Mouse (Mus musculus) erythroblast, adult 5-6 weeks (primary cell): ENCODE data around the gene Dennd4b. TPM values are rescaled to one million over a fixed set of nuclear protein-coding genes. Genes with fewer than 3 reads are reported as not detected.
"Not testable (repeated sequence)": the region's sequence is repeated elsewhere in the genome, so short reads cannot be mapped to it uniquely, and the experiment has no call there.

ENCODE experiments used
- ATAC-seq: replicated peaks from 2 replicates; pipeline ENCODE4 v1.8.0; 2016; ENCODE audit warnings: moderate number of reproducible peaks, mild to moderate bottlenecking, moderate TSS enrichment, inconsistent platforms; ENCODE audit not compliant: poor library complexity, low FRiP score, severe bottlenecking
- total RNA-seq, 2 experiments: library from RNA; stranded (forward) in 1 of 2; stranded (reverse) in 1 of 2; fragments of 150-400 nt in 1 of 2; fragments of 200-764, 138-1000 nt in 1 of 2; gene quantifications; 2 replicates each; pipeline versions ENCODE4 v1.2.3 to v1.2.4; 2015 to 2017; ENCODE audit warnings: low replicate concordance in 2 of 2

Dennd4b gene
- total RNA-seq, 2 experiments from 2014 or later: 6.1 to 18.4 TPM

- ATAC-seq: no peak
Measured at GRCm38 (mm10) chr3:90275286-90275685, 10.3 kb downstream of the Dennd4b start.

GRCm38 (mm10) chr3:90276858-90277257 lies 11.9 kb downstream of the Dennd4b start:
- ATAC-seq: no peak

- no peak for ATAC-seq
Measured at GRCm38 (mm10) chr3:90277793-90278192, 12.8 kb downstream of the Dennd4b start.

- no peak for ATAC-seq
Measured at GRCm38 (mm10) chr3:90278211-90278610, 13.2 kb downstream of the Dennd4b start.

- no peak for ATAC-seq
Measured at GRCm38 (mm10) chr3:90279216-90279615, 14.2 kb downstream of the Dennd4b start.

- no peak for ATAC-seq
Measured at GRCm38 (mm10) chr3:90279743-90280142, 14.8 kb downstream of the Dennd4b start.

GRCm38 (mm10) chr3:90280708-90281107 lies 15.7 kb downstream of the Dennd4b start:
- ATAC-seq: no peak

- ATAC-seq: no peak
Measured at GRCm38 (mm10) chr3:90284150-90284549, 19.2 kb downstream of the Dennd4b start.

GRCm38 (mm10) chr3:90289403-90289802 lies 24.4 kb downstream of the Dennd4b start:
- not testable (repeated sequence) for ATAC-seq

GRCm38 (mm10) chr3:90290602-90291001 lies 25.6 kb downstream of the Dennd4b start:
- no peak for ATAC-seq

- no peak for ATAC-seq
Measured at GRCm38 (mm10) chr3:90291982-90292344, 27.0 kb downstream of the Dennd4b start.

- peak; percentile 97 for ATAC-seq
Measured at GRCm38 (mm10) chr3:90292345-90293275, 27.6 kb downstream of the Dennd4b start, which contains the start of gene Gatad2b. Gene Gatad2b (plus strand): TSS chr3:90293178.

- ATAC-seq: peak; percentile 31; the same call in 1 of the 2 replicates
Measured at GRCm38 (mm10) chr3:90293352-90294063, 28.5 kb downstream of the Dennd4b start.

- no peak for ATAC-seq
Measured at GRCm38 (mm10) chr3:90294064-90294440, 29.1 kb downstream of the Dennd4b start.

- no peak for ATAC-seq
Measured at GRCm38 (mm10) chr3:90294651-90295050, 29.7 kb downstream of the Dennd4b start.

GRCm38 (mm10) chr3:90305801-90306200 lies 40.8 kb downstream of the Dennd4b start:
- ATAC-seq: no peak

- no peak for ATAC-seq
Measured at GRCm38 (mm10) chr3:90309589-90309988, 44.6 kb downstream of the Dennd4b start.

- peak; percentile 80 for ATAC-seq
Measured at GRCm38 (mm10) chr3:90313367-90313766, 48.4 kb downstream of the Dennd4b start.

- no peak for ATAC-seq
Measured at GRCm38 (mm10) chr3:90314241-90314640, 49.3 kb downstream of the Dennd4b start.

- no peak for ATAC-seq
Measured at GRCm38 (mm10) chr3:90322289-90322688, 57.3 kb downstream of the Dennd4b start.

- ATAC-seq: no peak
Measured at GRCm38 (mm10) chr3:90323119-90323518, 58.1 kb downstream of the Dennd4b start.
